Mouse (Mus musculus) inflammation-experienced regulatory T-cells, adult 6 months (primary cell): ENCODE data around the gene Palm2. TPM values are rescaled to one million over a fixed set of nuclear protein-coding genes. Genes with fewer than 3 reads are reported as not detected.

Experiments used
- ATAC-seq: one replicate; pipeline ENCODE4 v1.8.0; 2017
- polyA plus RNA-seq, 3 experiments: library from polyadenylated mRNA; unstranded; fragments of 100-300 nt; shearing (Covaris generic); gene quantifications; one replicate each; pipeline ENCODE4 v1.2.1; 2017

Palm2 gene
- polyA plus RNA-seq, 3 experiments from 2014 or later = not detected

DNA sequence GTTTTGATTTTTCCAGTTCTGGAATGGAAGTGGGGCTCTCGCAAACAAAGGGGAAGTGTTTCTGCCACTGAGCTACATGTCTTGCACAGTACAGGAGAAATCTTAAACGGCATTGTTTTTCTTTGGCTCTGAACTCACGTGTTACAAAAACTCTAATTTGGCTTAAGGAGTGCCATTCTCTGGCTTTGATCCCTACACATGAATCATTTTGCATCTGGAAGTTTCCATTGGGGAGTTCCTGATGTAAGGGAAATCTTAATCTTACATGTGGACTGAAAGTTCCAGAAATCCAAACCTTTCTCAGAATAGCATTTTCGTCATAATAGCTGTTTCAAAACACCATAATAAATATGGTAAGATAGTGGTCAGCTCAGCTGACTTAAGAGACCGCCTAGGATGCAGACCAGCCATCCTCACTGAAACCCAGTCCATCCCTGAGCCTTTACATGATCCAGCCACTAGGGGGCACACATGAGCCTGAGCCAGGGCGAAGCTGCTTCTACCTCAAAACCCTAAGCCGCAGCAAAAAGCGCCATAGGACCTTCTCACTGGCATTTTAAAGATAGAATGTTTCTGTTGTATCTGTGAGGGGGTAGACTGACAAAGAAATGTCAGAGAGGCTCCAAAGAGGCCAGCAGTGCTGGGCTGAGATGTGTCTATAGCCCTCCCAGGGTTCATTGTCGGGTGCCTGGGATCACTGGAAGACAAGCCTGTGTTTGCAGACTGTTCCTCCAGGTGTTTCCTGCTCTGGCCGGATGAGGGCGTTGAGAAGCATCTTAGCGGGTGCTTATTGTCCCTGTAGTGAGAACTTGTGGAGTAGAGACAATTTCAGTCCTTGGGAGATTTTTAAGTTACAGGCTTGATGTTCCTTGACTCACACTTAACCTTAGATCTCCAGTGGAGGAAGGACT is 239.2 kb downstream of the Palm2 start:
- ATAC-seq = peak; percentile 85

DNA sequence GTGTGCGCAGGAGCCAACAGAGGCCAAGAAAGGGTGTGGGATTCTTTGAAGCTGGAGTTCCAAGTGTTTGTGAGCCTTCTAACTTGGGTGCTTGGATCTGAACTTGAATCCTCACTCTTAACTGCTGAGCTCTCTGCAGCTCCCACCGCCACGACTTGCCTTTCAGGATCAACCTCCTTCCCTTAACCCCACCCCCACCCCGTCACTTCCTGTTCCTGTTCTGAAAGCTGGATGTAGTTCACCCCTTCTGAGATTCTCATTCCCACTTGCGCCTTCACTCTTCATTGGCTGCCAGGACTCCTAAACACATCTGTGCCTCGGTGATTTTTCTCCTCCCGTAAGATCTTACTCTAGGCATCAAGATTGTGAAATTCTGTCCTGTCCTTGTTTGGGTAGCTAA is 240.3 kb downstream of the Palm2 start:
- ATAC-seq = no peak

DNA sequence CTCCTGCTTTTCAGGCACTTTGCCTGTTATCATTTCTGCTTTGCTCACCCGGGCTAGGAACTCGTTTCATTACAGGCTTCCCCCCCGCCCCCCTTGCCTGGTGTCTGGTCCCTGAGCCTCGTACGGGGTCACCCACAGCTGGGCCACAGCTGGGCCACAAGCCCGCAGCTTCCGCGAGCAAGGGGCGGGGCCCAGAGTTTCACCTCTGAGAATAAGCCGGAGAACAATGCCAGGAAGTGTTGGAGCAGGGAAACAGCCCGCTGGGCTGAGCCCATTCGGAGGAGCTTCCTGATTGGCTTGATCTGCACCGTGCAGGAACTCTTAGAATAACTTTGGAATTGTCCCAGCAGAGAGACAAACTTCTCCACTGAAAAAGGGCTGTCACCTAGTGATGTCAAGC is 241.3 kb downstream of the Palm2 start:
- ATAC-seq = no peak

DNA sequence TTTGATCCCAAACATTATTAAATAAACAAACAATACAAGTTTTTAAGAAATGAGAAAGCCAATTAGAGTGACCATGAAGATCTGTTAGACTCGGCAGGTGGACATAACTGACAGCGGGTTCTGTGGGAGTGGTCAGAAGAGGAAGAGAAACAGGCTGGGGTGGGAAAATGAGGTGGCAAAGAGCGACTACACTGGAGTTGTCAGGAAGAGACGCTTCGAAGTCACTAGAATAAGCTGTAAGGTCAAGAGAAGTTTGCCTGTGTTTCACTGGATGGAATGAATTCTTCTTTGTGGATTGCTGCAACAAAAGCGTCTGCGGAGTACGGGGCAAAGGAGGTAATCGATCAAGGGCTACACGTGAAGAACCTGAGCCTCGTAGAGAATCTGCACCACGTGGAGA is 243.9 kb downstream of the Palm2 start:
- no peak for ATAC-seq

DNA sequence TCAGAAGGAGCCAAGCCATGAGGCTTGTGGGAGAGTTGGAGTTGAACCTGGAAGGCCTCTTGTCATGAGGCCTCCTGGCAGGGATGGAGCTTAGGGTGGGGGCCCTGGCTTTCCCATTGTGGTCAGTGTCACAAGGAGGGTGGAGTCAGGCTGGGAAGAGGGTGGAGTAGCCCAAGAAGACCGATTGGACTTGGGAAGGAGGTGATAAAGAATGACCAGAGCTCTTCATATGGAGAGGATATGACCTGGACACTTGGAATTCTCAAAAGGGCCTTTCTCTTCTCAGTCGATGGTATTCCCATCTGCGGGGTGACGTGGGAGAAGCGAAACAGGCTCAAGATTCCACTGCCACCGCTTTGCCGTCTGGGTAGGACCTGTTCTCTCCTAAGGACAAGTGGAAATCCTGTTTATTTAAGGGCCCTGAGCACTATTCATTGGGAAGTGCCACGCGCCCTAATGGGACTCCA is 245.0 kb downstream of the Palm2 start:
- ATAC-seq = no peak

DNA sequence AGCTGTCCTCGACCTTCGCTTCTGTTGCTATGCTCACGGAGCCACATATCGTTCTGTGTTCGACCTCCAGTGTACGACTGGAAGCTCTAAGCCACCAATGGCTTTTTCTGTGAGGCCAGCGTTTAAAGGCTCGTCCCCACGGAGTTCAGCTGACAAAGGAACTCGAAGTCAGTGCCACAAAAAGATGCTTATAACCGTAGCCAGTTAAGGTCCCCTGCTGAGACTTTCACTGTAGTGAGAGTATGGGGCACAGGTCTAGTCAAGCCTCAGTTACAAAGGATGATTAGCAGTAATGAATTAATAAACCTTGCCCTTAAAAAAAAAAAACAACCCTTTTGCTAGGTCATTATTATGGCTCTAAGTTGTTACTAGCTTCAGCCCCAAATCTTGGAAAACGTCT is 246.1 kb downstream of the Palm2 start:
- no peak for ATAC-seq

DNA sequence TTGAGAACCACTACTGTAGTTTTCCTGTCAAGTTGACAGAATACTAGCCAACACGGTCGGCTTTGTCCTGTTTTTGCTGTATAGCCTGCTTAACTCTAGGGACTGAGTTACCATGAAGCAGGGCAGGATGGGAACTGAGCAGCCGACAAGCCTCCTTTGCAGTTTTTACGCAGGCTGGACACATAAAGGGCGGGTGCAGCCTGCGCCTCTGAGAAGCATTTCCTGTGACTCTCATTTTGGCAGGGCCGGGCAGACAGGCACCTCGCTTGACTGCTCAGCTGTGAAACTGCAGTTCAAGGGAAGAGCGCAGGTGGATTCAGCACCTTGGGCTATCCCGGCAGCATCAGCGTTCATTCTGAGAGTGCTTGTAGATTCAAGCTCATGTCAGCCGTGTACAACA is 247.5 kb downstream of the Palm2 start:
- no peak for ATAC-seq

DNA sequence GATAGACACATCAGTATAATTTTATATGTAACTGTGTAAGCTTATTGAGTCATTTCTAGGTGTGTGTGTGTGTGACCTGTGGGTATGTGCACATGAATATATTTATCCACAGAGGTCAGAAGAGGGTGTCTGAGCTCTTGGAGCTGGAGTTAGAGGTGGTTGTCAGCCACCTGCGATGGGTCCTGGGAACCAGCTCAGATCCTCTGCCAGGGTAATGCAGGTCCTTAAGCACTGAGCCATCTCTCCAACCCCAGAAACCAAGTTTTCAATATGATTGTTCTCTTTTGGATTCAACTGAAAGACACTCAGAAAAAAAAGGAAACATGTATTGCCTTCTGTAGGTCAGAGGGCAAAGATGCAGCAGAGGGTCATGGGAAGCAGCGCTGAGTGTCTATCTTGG is 248.3 kb downstream of the Palm2 start:
- ATAC-seq = no peak

DNA sequence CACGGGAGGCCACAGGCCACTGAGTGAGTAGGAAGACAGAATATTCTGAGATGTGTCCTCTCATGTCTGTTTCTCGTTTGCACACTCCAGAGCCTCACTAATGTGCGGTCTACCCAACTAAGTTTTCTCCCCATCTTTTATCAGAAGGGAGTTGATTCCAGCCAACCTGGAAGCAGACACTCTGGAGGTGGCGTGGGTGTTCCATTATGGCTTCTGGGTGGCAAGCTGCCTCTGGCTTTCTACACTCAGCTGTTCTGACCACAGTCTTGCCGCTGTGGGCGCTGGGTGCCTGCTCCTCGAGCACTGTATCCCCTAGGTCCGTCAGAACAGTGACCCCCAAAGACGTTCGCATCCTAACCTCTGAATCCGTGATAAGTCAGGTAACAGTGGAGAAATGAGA is 248.9 kb downstream of the Palm2 start:
- no peak for ATAC-seq

DNA sequence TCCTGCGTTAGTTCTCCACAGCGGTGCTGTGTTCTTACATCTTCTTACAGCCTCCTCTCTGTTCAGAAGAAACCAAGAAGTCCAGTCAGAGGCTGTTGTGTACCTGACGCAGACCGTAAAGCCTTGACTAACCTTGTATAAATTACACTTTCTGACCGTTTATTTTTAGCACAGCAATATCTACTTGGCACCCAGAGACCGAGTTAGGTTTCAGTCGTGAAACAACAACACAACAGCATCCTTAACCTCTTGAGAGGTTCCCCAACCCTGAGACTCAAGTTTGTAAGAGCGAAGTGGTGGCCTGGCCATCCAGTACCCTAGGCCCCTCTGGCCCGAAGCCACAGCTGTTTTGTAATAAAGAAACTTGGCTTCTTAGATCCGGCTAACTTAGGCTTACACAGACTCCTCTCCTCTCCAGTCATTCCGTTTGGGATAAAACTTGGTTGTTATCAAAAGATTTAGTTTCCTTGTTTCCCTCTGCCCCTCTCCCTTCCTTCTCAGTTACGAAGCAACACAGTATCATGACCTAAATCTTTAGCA is 250.7 kb downstream of the Palm2 start:
- ATAC-seq = no peak

DNA sequence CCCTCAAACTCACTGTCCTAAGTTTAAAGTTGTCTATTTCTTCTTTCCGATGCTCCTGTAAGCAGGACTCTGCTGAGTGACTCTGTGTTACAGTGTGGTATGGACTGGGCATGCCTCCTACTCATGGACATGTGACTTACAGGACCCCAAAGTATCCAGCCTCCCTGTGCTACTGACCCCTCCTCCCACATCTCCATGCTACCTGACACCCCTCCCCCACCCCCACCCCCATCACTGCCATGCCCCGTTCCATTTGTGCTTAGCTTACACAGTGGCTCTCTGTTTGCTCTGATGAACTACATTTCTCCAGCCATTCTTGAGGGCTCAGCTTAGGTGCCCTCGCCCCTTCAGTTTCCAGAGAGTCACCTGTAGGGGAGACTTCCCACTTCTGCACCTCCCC is 252.7 kb downstream of the Palm2 start:
- ATAC-seq = no peak

DNA sequence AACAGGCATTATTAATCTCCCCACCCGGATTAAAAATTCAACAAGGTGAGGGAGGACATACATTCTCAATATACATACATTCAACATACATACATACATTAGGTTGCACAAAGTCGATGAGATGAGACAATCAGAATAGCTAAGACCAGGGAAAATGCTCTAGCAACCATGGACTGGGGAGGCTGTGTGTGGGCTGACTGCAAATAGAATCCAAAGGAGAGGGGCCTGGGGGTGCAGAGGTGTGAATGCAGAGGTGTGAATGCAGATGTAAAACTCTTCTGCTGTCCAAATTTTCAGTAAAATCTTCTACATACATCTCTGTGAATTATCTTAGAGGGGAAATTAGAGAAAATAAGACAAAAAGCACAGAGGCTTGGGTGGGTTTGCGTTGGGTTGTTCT is 253.5 kb downstream of the Palm2 start:
- no peak for ATAC-seq

DNA sequence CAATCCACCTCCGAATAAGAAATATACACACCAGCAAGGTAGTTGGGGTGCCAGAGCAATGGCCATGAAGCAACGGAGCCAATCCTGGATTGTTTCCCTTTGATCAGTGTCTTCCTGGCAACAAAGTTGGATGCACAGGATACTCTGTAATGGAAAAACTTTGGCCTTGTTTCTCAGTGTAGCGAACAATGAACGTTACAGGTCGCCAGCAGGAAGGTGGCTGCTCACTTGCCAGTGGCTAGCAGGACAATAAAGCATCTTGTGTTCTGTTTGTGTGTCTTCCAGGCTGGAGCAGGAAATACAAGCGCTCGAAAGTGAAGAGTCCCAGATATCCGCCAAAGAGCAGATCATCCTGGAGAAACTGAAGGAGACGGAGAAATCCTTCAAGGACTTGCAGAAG is 254.1 kb downstream of the Palm2 start:
- no peak for ATAC-seq

DNA sequence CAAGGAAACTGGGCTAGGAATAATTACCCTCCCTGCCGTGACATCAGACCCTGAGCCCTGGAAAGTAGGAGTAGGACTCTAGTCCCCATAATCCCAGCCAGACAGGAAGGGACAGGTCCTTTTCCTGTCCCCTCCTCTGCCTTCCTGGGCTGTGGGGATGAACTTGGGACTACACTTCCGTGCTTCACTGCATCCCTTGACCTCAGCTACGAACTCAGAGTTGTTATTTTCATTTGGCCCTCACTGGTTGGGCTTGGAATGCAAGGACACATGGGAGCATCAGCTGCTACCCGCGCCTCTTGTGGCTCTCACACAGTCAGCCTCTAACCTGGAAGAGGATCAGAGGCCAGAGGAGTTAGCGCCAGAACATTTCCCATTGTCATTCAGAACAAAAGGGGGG is 256.0 kb downstream of the Palm2 start:
- no peak for ATAC-seq

DNA sequence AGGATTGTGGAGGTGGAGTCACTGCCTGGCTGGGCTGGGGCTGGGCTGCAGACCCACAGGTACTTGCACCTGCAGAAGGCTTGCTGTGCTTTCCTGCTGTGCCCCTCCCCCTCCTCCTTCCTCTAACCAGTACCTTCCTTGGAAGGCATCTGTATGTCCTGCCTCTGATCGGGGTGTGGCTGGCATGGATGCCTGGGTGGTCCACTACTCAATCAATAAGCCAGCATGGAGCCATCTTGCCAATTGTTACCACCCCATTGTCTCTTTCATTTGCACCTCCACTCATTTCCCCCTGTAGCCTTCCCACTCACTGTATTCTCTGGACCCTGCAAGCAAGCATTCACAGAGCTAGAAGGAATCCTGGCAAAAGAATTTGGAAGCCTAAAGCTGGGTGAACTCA is 256.8 kb downstream of the Palm2 start:
- ATAC-seq = no peak

DNA sequence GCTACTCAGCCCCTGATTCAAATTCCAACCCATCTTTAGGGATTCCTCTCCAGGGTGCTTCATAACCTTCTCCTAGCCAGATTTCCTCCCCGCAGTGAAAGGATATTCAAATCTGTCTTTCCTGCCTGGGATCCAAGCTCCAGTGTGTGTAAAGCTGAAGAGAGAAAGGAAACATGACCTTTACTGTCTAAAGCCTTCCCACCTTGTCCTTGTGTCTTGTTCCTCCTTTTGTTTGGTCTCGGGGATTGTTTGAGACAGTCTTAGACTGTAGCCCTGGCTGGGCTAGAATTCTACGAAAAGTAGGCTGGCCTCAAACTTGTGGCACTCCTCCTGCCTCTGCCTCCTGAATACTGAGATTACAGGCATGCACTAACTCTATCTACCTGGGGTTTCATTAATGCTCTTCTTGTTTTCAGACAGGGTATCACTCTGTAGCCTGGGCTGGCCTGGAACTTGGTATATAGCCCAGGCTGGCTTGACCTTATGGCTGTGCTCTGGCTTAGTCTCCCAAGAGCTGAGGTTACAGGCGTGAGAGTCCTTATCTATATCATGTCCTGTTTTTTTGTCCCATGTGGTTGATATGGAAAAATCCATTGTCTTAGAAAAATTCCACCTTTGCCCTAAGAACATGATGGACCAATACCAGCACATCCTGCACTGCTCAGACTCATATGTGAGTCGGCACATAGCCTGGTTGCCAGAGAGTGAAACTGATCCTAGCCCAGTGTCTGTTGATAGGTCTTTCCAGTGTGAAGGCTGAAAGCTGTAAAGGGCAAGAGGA is 260.5 kb downstream of the Palm2 start:
- no peak for ATAC-seq

DNA sequence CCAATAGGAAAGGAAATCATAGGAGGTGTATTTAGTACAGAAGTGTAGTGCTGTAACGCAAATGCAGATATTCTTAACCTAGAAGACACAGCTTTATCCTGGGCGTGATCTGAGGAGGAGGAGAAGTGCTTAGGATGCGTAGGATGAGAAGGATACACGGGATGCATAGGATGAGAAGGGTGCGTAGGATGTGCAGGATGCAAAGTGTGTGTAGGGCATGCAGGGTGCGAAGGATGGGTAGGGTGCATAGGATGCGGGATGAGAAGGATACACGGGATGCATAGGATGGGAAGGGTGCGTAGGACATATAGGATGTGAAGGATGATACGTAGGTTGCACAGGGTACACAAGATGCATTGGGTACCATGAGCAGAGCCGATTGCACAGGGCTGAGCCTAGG is 262.9 kb downstream of the Palm2 start:
- no peak for ATAC-seq

DNA sequence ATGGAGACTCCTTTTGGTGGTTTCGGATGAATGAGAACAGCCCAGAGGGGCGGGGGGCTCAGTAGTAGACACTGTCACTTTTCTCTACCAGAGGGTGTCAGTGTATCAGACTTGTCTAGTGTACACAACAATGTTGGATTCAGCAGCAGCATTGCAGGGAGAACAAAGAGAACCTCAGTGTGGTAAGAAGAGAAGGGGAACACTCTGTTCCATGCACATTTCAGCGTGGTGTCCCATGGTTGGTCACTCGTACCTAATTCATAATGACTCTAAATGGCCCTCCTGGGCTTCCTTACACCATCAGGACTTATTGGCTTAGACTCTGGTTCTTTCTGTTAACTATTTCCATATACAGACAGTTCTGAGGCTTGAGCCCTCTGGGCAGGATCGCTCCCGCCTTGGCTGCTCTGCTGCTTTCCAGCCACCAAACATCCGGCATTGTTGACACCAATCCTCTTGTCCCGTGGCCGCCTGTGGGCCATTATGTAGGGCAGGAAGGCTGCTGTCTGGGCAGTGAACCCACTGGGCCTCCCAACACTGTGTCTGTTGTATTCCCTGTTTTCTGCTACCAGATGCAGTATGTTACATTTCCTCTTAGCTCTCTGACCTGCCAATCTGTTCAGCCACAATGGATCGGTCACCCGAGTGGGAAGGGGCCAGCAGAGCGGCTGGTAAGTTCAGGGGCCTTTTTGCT is 264.0 kb downstream of the Palm2 start:
- ATAC-seq = no peak

DNA sequence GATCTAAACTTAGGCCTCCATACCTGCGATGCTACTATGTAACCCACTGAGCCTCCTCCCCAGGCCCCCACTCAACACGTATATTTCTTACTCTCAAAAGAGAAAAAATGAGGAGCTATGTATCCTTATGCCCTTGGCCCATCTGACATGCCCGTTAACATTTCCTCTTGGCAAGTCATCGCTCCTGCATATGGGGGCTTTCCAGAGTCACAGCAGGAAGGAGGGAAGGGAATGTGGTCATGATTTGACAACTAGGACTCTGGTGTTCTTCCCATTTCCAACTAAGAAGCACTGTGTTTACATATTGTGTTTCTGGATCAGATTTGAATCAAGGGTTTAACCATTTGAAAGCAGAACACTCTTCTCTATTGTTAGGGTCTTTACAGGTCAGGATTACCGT is 267.5 kb downstream of the Palm2 start:
- ATAC-seq = no peak

DNA sequence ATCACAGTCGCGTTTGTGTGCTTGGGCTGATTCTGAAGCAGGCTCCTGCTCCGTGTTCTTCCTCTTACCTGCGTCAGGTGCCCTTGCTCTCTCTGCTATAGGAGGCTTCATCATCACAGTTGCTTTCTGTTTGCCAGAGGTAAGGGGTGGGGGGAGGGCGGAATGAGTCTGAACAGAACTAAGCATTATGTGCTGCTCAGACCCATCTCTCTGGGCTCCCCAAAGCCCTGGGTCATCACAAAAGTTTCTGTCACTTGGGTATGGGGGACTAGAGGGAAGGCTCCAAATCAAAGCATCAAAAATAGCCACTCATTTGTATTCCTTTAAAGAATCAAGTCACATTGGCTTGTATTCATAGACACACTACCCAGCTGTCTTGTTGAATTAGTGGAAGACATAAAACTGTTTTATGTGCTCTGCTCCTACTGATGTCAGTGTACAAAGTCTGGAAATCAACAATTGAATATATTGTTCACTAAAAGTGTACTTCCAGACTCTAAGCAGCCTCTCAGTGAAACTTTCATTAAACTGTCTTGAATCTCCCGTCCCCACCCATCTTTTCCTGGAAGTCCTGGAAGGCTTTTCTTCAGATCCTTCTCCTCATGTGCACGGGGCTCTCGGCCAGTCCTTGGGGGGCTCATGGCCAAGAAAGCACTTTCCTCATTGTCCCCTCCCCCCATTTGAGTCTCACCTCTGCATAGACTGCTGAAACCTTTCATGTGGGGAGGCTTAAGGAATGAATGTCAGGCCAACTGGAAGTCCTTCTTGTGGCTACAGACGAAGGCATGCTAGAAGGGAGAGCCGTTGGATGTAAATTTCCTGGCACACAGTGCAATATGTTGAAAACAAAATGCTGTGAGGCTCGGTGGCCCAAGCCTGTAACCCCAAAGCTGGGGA is 269.8 kb downstream of the Palm2 start:
- ATAC-seq = no peak

DNA sequence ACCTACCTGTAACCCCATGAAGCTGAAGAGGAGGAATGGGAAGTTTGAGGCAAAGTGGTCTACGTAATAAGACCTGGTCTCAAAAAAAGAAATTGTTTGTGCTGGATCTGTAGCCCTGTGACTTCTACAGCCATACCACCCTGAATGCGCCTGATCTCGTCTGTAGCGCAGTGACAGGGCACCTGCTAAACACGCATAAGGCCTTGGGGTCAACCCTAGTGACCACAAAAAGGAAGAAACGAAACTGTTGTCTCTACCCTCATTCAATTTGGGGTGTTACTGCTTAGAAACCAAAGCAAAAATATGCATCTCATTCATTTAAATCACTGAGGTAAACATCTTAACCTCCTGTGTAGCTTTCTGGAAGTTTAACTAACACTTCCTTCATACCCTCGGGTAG is 270.5 kb downstream of the Palm2 start:
- no peak for ATAC-seq

DNA sequence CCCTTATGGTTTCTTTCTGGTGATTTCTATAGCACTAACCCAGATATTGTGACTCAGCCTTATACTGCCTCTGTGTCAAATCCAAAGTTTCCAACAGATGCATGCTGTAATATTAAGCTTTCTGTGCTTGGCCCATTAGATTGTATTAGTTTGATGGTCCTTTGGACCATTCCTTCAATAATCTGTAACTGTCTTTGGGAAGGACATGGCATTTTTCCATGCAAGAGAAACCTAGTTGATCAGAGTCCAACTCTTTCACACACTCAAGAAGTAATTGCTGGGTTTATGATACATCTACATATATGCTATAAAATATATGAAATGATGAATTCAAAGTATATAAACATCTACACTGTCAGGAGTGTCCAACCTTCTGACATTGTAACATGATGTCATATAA is 281.8 kb downstream of the Palm2 start:
- ATAC-seq = no peak
